Mouse (Mus musculus): ENCODE measurements at regions not wholly inside any gene's neighbourhood (a gene's known extent, or its start where the extent isn't known, plus 50 kb on each side); places are given as distances from the start of the nearest gene placed in this dataset.
A peak's percentile ranks its signal among the peaks of the same experiment; 100 is the strongest.

- no peak for DNase-seq (ENCODE audit: low read depth, low spot score)
Observed at GRCm38 (mm10) chr13:101439041-101439440, 329.0 kb downstream of the Pik3r1 start.

GRCm38 (mm10) chr13:101433162-101433561 lies 334.9 kb downstream of the Pik3r1 start:
- DNase-seq (ENCODE audit: low read depth, low spot score): no peak

GRCm38 (mm10) chr13:101427426-101428221 lies 340.4 kb downstream of the Pik3r1 start:
- no peak for DNase-seq (ENCODE audit: low read depth, low spot score)

- DNase-seq (ENCODE audit: low read depth, low spot score): no peak
Observed at GRCm38 (mm10) chr13:101426461-101426860, 341.6 kb downstream of the Pik3r1 start.

GRCm38 (mm10) chr13:101422082-101422481 lies 345.9 kb downstream of the Pik3r1 start:
- no peak for DNase-seq (ENCODE audit: low read depth, low spot score)

- no peak for DNase-seq (ENCODE audit: low read depth, low spot score)
Observed at GRCm38 (mm10) chr13:101419457-101420025, 348.5 kb downstream of the Pik3r1 start.

GRCm38 (mm10) chr13:101418272-101418671 lies 349.7 kb downstream of the Pik3r1 start:
- DNase-seq (ENCODE audit: low read depth, low spot score): no peak

GRCm38 (mm10) chr13:101408885-101409284 lies 359.1 kb downstream of the Pik3r1 start:
- DNase-seq (ENCODE audit: low read depth, low spot score): no peak

GRCm38 (mm10) chr13:101407633-101408032 lies 360.4 kb downstream of the Pik3r1 start:
- DNase-seq (ENCODE audit: low read depth, low spot score): no peak

- no peak for DNase-seq (ENCODE audit: low read depth, low spot score)
Observed at GRCm38 (mm10) chr13:101373581-101374189, 394.3 kb downstream of the Pik3r1 start.

- no peak for DNase-seq (ENCODE audit: low read depth, low spot score)
Observed at GRCm38 (mm10) chr13:101371906-101372305, 396.1 kb downstream of the Pik3r1 start.

GRCm38 (mm10) chr13:101368170-101368569 lies 399.8 kb downstream of the Pik3r1 start:
- no peak for DNase-seq (ENCODE audit: low read depth, low spot score)

- no peak for DNase-seq (ENCODE audit: low read depth, low spot score)
Observed at GRCm38 (mm10) chr13:101355363-101355762, 412.7 kb downstream of the Pik3r1 start.

- no peak for DNase-seq (ENCODE audit: low read depth, low spot score)
Observed at GRCm38 (mm10) chr13:101351123-101351522, 416.9 kb downstream of the Pik3r1 start.

GRCm38 (mm10) chr13:101349354-101349753 lies 418.7 kb downstream of the Pik3r1 start:
- DNase-seq (ENCODE audit: low read depth, low spot score): no peak

- no peak for DNase-seq (ENCODE audit: low read depth, low spot score)
Observed at GRCm38 (mm10) chr13:101338280-101338872, 429.6 kb downstream of the Pik3r1 start.

GRCm38 (mm10) chr13:101318621-101319020 lies 449.4 kb downstream of the Pik3r1 start:
- no peak for DNase-seq (ENCODE audit: low read depth, low spot score)

- DNase-seq (ENCODE audit: low read depth, low spot score): no peak
Observed at GRCm38 (mm10) chr13:101316336-101316735, 451.7 kb downstream of the Pik3r1 start.

- DNase-seq (ENCODE audit: low read depth, low spot score): no peak
Observed at GRCm38 (mm10) chr13:101314040-101314439, 454.0 kb downstream of the Pik3r1 start.

- DNase-seq (ENCODE audit: low read depth, low spot score): peak; percentile 3
Observed at GRCm38 (mm10) chr13:101311634-101312314, 456.2 kb downstream of the Pik3r1 start.

- DNase-seq (ENCODE audit: low read depth, low spot score): no peak
Observed at GRCm38 (mm10) chr13:101308724-101309123, 459.3 kb downstream of the Pik3r1 start.
